Mouse (Mus musculus) heart, embryonic 10.5 days (tissue): ENCODE results near the gene Chrna9. TPM values are rescaled to one million over a fixed set of nuclear protein-coding genes. Genes with fewer than 3 reads are reported as not detected.

ENCODE experiments used
- DNase-seq: peaks from one replicate; pipeline ENCODE4 v3.0.0-alpha.2; 2017; ENCODE audit warnings: low spot score
- H3K27ac ChIP-seq: fragments of 300-500 bp; sonication (generic); 2 replicates; pipeline ENCODE4 v1.5.1; 2016; ENCODE audit warnings: mild to moderate bottlenecking
- H3K27me3 ChIP-seq: fragments of 300-500 bp; sonication (generic); 2 replicates; pipeline ENCODE4 v1.6.1; 2016; ENCODE audit warnings: mild to moderate bottlenecking; ENCODE audit not compliant: poor library complexity, insufficient read depth, severe bottlenecking
- H3K36me3 ChIP-seq: fragments of 300-500 bp; sonication (generic); 2 replicates; pipeline ENCODE4 v1.6.1; 2016; ENCODE audit warnings: mild to moderate bottlenecking, moderate library complexity
- H3K4me1 ChIP-seq: fragments of 300-500 bp; sonication (generic); 2 replicates; pipeline ENCODE4 v1.6.1; 2016; ENCODE audit warnings: mild to moderate bottlenecking
- H3K4me3 ChIP-seq: fragments of 300-500 bp; sonication (generic); 2 replicates; pipeline ENCODE4 v1.5.1; 2016; ENCODE audit warnings: mild to moderate bottlenecking, moderate library complexity
- H3K9me3 ChIP-seq: fragments of 300-500 bp; sonication (generic); 2 replicates; pipeline ENCODE4 v1.6.1; 2016; ENCODE audit warnings: mild to moderate bottlenecking, moderate library complexity
- WGBS: fragments of 180-500 bp; shearing (Covaris S2); methylation state at CpG from one replicate; pipeline ENCODE4 v1.1.7; 2016; 5-methylcytosine and 5-hydroxymethylcytosine counted together
- microRNA-seq: library from miRNA; unstranded; fragments of <30 nt; microRNA quantifications from one replicate; pipeline ENCODE4, GENCODE M21; 2017
- polyA plus RNA-seq: library from polyadenylated mRNA; unstranded; fragments of >200 nt; fragmentation: Nextera tagmentation; extraction: Ambion mirVana; gene quantifications from 2 replicates; pipeline ENCODE4 v1.2.1, GENCODE M21; 2016

Chrna9 gene
- polyA plus RNA-seq, 1 experiment from 2014 or later, result 0.09 TPM

DNA sequence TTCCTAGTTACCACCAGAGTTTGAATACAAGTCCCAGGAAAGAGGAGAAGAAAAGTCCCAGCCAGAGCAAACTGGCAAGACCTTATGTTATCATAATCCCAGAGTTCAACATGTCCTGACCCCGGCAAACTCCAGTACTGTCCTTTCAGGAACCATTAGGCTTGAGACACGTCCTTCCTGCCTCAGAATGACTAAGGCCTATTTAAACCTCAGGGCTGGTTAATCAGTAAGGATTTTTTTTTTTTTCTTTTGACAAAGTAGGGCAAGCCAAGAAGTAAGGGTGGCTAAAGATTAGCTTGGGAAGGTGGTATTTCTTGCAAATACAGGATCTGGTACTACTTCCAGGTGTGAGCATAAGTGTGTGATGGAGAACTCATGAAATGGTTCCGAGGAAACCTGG lies 79.3 kb downstream of the Chrna9 start:
- Histone ChIP-seq H3K27ac (no peak overlapping the region), H3K4me3 (no peak overlapping the region), H3K9me3 (no peaks in the 10 kb centered on the region), H3K27me3 (no peaks in the 10 kb centered on the region), H3K4me1 (no peaks in the 10 kb centered on the region), H3K36me3 (no peaks in the 10 kb centered on the region)
- no peak for DNase-seq
- 67% methylated on average over 3 of the region's 3 CpGs for WGBS

DNA sequence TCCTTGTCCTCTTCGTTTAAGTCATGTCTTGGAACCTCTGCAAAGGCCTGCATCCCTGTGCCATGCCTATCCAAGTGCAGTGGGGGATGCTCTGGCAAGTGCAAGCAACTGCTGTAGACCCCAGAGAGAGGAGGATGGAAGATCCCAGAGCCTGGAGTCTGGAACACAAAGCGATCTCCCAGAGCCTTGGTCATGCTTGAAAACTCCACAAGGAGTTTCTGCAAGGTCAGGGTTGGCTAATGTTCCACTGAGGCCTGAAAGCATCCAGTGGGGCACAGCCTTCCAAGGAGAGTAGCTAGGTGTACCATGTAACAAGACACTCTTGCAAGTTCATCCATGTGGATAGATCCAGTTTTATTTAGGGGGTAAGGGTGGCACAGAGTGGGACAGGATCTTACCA lies 79.7 kb downstream of the Chrna9 start:
- no peak overlapping the region for H3K27ac ChIP-seq
- no peaks in the 10 kb centered on the region for H3K4me1 ChIP-seq
- H3K36me3 ChIP-seq, result no peaks in the 10 kb centered on the region
- no peaks in the 10 kb centered on the region for H3K27me3 ChIP-seq
- no peak for DNase-seq
- 75% methylated on average over 2 of the region's 2 CpGs for WGBS
- no peak overlapping the region for H3K4me3 ChIP-seq
- no peaks in the 10 kb centered on the region for H3K9me3 ChIP-seq

DNA sequence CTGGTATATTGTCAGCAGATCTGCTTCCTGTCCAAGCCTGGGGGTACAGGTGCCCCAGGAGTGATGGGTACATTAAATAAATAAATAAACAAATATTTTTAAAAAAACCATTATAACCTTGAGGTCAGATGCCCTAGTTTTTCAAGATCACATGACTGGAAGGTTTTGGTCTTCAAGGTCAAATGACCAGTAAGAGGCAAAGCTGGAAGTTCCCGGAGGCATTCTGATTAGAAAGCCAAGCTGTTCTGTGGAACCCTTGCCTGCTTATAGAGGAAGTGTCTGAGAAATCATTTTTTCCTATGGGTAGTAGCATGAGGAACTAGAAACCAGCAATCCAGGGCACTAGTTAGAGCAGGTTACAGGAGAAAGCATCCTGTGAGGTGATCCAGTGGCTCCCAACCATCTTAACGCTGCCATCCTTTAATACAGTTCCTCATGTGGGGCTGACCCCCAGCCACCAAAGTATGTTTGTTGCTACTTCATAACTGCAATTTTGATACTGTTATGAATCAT lies 80.8 kb downstream of the Chrna9 start:
- no peak overlapping the region for H3K4me3 ChIP-seq
- no peak overlapping the region for H3K27ac ChIP-seq
- H3K36me3 ChIP-seq, result no peaks in the 10 kb centered on the region
- 85% methylated on average over 2 of the region's 2 CpGs for WGBS
- H3K27me3 ChIP-seq, result no peaks in the 10 kb centered on the region
- no peak for DNase-seq
- H3K4me1 ChIP-seq, result no peaks in the 10 kb centered on the region
- H3K9me3 ChIP-seq, result no peaks in the 10 kb centered on the region

DNA sequence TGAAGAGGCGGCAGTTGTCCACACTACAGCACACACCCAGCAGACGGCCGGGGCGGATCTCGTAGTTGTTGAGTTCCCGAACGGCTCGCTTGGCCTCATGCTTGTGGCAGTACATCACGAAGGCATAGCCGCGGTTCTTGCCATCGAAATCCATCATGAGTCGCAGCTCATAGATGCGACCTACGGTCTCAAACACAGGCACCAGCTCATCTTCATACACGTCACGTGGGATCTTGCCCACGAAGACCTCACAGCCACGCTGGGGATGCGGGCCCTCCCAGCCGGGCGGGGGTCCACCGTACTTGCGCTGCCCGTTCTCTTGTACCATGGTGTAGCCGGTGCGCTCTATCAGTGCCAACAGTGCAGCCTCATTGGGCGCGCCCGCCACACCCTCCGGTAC lies 92.1 kb downstream of the Chrna9 start:
- Histone ChIP-seq H3K36me3 (peaks cover 13% of the 10 kb centered on the region; the same call in 1 of the 2 replicates), H3K27ac (no peak overlapping the region), H3K9me3 (peaks cover 6% of the 10 kb centered on the region), H3K27me3 (no peaks in the 10 kb centered on the region), H3K4me3 (no peak overlapping the region), H3K4me1 (no peaks in the 10 kb centered on the region)
- no peak for DNase-seq
- 94% methylated on average over 31 of the region's 31 CpGs for WGBS

Small RNA genes within 50 kb of the gene (microRNA-seq; reads per million reads assigned to microRNA genes)
- gene Gm25952, result not detected

Other genes starting within 250 kb of the Chrna9 start
- 53.6 and 69.2 TPM in 2 replicates for gene Pds5a, start 236.6 kb upstream of the Chrna9 start, polyA plus RNA-seq
- 31.6 and 33.1 TPM in 2 replicates for gene N4bp2, start 171.4 kb upstream of the Chrna9 start, polyA plus RNA-seq
- 0.55 and 0.73 TPM in 2 replicates for gene Rhoh, start 73.7 kb upstream of the Chrna9 start, polyA plus RNA-seq
- 0.12 and 0.75 TPM in 2 replicates for gene 9130230L23Rik, start 69.4 kb downstream of the Chrna9 start, polyA plus RNA-seq
- 1.5 and 3.6 TPM in 2 replicates for gene Rbm47, start 238.2 kb downstream of the Chrna9 start, polyA plus RNA-seq